Mouse (Mus musculus) ES-E14 (cell line): ENCODE measurements around the gene Nlrc5.

Source experiments
- CHD2 ChIP-seq: IDR thresholded peaks from 2 replicates; pipeline ENCODE4 v1.6.1; 2014; ENCODE audit warnings: mild to moderate bottlenecking, low read depth, low read length, inconsistent platforms
- HCFC1 ChIP-seq: IDR thresholded peaks from 2 replicates; pipeline ENCODE4 v1.6.1; 2012; ENCODE audit warnings: low read length, inconsistent platforms, borderline replicate concordance; ENCODE audit not compliant: insufficient read depth
- MAFK ChIP-seq: IDR thresholded peaks from 2 replicates; pipeline ENCODE4 v1.6.1; 2014; ENCODE audit warnings: mild to moderate bottlenecking, low read depth, low read length, inconsistent platforms; ENCODE audit not compliant: insufficient read depth
- ZC3H11A ChIP-seq: IDR thresholded peaks from 2 replicates; pipeline ENCODE4 v1.6.1; 2012; ENCODE audit warnings: low read depth, mild to moderate bottlenecking, inconsistent platforms, low read length, borderline replicate concordance
- ZNF384 ChIP-seq: IDR thresholded peaks from 2 replicates; pipeline ENCODE4 v1.6.1; 2012; ENCODE audit warnings: low read depth, low read length, inconsistent platforms

- TF ChIP-seq ZC3H11A (no peak), MAFK (no peak), HCFC1 (no peak), ZNF384 (no peak), CHD2 (no peak)
These were observed 48.5 kb upstream of the Nlrc5 start for GRCm38 (mm10) chr8:94385506-94386213.
